Mouse (Mus musculus) thymus, adult 2 months (tissue): ENCODE data around the gene Pde6b.

Source experiments
- CTCF ChIP-seq: fragments of 200-500 bp; IDR thresholded peaks from 2 replicates; pipeline ENCODE4 v1.5.1; 2012; ENCODE audit warnings: mild to moderate bottlenecking, control low read depth, low read length, moderate library complexity, borderline replicate concordance; ENCODE audit not compliant: control insufficient read depth, poor library complexity, insufficient read depth; ENCODE audit errors: extremely low read depth
- POLR2A ChIP-seq: fragments of 200-500 bp; IDR thresholded peaks from 2 replicates; pipeline ENCODE4 v1.6.1; 2012; ENCODE audit warnings: mild to moderate bottlenecking, low read length, control low read depth, moderate library complexity; ENCODE audit not compliant: control insufficient read depth, poor library complexity, insufficient read depth; ENCODE audit errors: extremely low read depth

DNA sequence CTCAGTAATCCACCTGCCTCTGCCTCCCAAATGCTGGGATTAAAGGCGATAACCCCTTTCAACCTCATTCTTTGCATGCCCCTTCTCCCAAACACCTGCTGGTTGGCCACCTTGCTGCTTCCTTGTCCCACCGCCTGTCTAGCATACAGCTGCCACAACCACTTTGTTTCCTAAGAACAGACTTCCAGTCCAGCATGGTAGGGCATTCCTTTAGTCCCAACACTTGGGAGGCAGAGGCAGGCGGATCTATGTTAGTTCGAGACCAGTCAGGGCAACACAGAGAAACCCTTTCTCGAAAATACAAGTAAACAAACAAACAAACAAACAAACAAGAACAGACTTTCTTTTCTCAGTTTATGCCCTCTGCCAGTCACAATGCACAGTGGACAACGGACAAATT is 72.3 kb downstream of the Pde6b start:
- TF ChIP-seq POLR2A (no peak), CTCF (no peak)
